Mouse (Mus musculus): ENCODE data around the gene Olfr109.

The Olfr109 gene

GRCm38 (mm10) chr17:37458616-37459015 lies at the start of gene Olfr109:
Olfr109 (plus strand) TSS chr17:37458916.
- DNase-seq = no peak

GRCm38 (mm10) chr17:37413380-37413779 lies 45.3 kb upstream of the Olfr109 start:
- no peak for DNase-seq

DNA sequence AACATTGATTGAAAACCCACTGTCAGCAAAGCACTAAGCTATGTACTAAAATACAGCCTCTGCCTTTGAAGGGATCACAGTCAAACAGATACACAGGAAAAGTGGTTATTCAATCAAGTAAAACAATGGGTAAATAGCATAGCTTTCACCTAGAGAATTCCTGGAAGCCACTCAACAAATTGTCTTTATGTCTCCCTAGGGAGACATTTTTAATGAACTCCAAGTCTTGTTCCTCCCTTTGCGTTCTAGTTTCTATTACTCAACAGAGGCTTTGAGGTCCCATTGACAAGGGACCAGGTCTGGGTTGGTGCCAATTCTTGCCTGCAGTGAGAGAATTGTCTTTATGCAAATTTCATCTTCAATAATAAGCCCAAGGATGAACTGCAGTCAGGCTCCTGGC lies 13.5 kb upstream of the Olfr109 start, which contains the start of gene Olfr108:
Olfr108 (plus strand) TSS at position 301 of the 400 bp plus-strand sequence.
- no peak for DNase-seq

GRCm38 (mm10) chr17:37483452-37483851 lies 24.7 kb downstream of the Olfr109 start, which contains the start of gene H2-M2:
H2-M2 (minus strand) TSS chr17:37483552.
- no peak for DNase-seq

GRCm38 (mm10) chr17:37491930-37492518 lies 33.3 kb downstream of the Olfr109 start, which contains the start of gene Olfr110:
Olfr110 (plus strand) TSS chr17:37492468.
- no peak for DNase-seq

- DNase-seq = no peak
These were observed 49.0 kb downstream of the Olfr109 start, which contains the start of gene Olfr111 for GRCm38 (mm10) chr17:37507730-37508129. Olfr111 (plus strand) TSS chr17:37508030.

Measured in thymus, postnatal 36 days (tissue).